Mouse (Mus musculus): ENCODE measurements at regions not wholly inside any gene's neighbourhood (a gene's known extent, or its start where the extent isn't known, plus 50 kb on each side); places are given as distances from the start of the nearest gene placed in this dataset.

DNA sequence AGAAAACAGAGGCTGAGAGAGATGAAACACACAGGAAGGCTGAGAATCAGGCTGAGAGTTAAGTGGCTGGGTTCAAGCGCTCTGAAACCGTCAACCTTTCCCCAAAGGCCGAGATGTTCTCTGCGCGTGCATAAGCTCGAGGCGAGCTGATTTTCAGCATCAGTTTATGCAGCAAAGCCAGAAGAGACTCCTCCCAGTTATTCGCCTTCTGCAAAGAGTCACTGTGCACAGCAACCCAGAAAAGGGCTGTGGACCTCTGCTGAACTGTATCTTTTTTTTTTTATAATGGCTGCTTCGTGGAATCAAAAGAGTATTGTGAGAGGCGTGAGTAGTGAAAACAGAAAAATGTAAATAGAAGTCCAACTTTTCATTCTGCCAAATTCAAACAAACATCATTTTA is 413.7 kb downstream of the Wdr11 start:
- Histone ChIP-seq H3K4me2 (ENCODE audit: low read depth) (no peak overlapping the region), H3K9me3 (ENCODE audit: control insufficient read depth, low read length) (no peaks in the 10 kb centered on the region), H3K9ac (ENCODE audit: low read length) (no peak overlapping the region), H3K4me1 (ENCODE audit: control insufficient read depth, insufficient read depth, low read length) (peaks cover 4% of the 10 kb centered on the region; the same call in 1 of the 2 replicates), H3K36me3 (ENCODE audit: control insufficient read depth, insufficient read depth, low read length) (no peaks in the 10 kb centered on the region), H3K4me3 (ENCODE audit: low read depth, low read length) (no peak overlapping the region), H3K27ac (ENCODE audit: low read depth, low read length) (no peak overlapping the region), H3K27me3 (ENCODE audit: control insufficient read depth, insufficient read depth, low read length) (no peaks in the 10 kb centered on the region)
- no peak for ATAC-seq (ENCODE audit: insufficient read depth, low FRiP score, low TSS enrichment)
- DNase-seq (ENCODE audit: low spot score) = no peak
- 62% methylated on average over 10 of the region's 10 CpGs for WGBS

DNA sequence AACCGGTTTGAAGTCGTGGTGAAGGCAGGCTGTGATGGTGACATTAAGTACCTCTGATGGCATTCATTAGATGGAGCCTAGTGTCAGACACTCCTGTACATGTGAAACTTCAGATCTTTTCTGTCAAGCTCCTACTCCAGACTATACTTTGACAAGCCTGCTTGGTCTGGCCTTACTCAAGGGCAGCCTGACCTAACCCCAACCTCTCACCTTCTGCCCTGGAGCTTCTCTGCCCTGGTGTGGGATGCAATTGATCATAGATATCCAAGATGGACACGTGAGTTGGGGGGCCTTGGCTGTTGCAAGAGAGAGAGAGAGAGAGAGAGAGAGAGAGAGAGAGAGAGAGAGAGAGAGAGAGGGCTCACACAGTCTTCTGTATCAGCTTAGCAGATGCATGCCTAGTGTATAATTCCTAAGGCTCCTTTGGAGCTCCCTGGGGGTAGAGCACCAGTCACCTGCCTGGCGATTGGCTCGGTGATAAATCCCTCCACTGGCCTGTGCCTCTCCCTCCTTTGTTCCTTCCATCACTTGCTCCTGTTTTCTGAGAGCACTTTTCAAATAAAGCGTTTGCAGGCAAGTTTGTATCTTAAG is 416.4 kb downstream of the Wdr11 start:
- Histone ChIP-seq H3K4me2 (ENCODE audit: low read depth) (no peak overlapping the region), H3K4me3 (ENCODE audit: low read depth, low read length) (no peak overlapping the region), H3K9ac (ENCODE audit: low read length) (no peak overlapping the region), H3K4me1 (ENCODE audit: control insufficient read depth, insufficient read depth, low read length) (peaks cover 4% of the 10 kb centered on the region; the same call in 1 of the 2 replicates), H3K27ac (ENCODE audit: low read depth, low read length) (no peak overlapping the region), H3K9me3 (ENCODE audit: control insufficient read depth, low read length) (no peaks in the 10 kb centered on the region), H3K27me3 (ENCODE audit: control insufficient read depth, insufficient read depth, low read length) (no peaks in the 10 kb centered on the region), H3K36me3 (ENCODE audit: control insufficient read depth, insufficient read depth, low read length) (no peaks in the 10 kb centered on the region)
- DNase-seq (ENCODE audit: low spot score) (no peak), ATAC-seq (ENCODE audit: insufficient read depth, low FRiP score, low TSS enrichment) (no peak)
- WGBS = 36% methylated on average over 6 of the region's 6 CpGs

DNA sequence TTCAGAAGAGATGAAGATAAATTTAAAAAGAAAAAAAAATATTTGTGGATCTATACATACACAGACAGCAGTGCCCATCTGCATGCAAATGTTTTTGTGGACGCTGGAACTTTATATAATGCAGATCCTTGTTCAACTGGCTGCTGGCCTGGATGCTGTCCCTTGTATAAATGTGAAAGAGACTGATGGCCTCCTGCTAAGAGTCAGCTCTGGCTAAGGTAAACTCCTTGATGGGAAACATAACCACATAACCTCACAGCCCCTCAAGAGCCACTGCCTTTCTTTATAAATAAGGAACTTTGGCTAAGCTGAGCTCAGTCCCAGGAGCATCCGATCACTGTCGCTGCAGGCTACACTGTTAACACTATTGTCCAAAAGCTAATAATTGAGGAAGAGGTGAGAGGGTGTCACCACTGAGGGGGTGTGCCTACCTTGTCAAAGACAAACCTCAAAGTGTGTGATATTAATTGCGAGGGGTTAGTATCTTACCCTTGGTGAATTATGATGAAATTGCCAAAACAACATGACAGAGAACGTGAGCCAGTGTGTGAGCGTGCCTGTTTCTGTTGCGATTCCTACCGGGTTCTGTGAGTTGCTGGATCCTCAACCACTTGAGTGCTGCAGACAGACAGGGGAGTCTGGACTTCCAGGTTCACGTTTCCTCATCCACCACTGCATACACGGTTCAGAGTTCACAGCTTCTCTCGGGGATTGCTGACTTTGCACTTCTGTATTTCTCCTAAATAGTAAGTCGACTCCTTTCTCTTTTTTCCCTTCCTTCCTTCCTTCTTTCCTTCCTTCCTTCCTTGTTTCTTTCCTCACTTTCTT is 417.1 kb downstream of the Wdr11 start:
- ATAC-seq (ENCODE audit: insufficient read depth, low FRiP score, low TSS enrichment) (no peak), DNase-seq (ENCODE audit: low spot score) (no peak)
- H3K4me2 ChIP-seq (ENCODE audit: low read depth) = no peak overlapping the region
- H3K36me3 ChIP-seq (ENCODE audit: control insufficient read depth, insufficient read depth, low read length) = no peaks in the 10 kb centered on the region
- H3K4me1 ChIP-seq (ENCODE audit: control insufficient read depth, insufficient read depth, low read length) = peaks cover 4% of the 10 kb centered on the region; the same call in 1 of the 2 replicates
- WGBS = 55% methylated on average over 12 of the region's 12 CpGs
- H3K9me3 ChIP-seq (ENCODE audit: control insufficient read depth, low read length) = no peaks in the 10 kb centered on the region
- H3K27ac ChIP-seq (ENCODE audit: low read depth, low read length) = no peak overlapping the region
- no peak overlapping the region for H3K9ac ChIP-seq (ENCODE audit: low read length)
- H3K4me3 ChIP-seq (ENCODE audit: low read depth, low read length) = no peak overlapping the region
- no peaks in the 10 kb centered on the region for H3K27me3 ChIP-seq (ENCODE audit: control insufficient read depth, insufficient read depth, low read length)

DNA sequence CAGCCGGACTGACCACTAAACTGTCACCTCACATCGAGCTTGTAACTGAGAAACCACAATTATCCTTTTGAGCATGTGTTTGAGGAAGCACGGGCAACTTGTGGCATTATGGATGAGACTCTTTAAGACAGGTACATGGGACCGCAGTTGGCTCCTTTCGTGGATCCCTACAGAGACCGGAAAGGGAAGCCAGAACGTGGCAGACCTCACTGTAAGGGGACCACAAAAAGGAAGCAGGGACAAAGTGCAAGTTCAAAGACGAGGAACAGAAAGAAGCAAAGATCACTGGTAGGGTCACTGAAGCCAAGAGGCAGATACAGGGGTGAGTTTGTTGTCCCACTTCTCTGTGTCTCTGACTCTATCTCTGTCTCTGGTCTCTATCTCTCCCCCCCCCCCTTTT is 420.4 kb downstream of the Wdr11 start:
- Histone ChIP-seq H3K27ac (ENCODE audit: low read depth, low read length) (no peak overlapping the region), H3K9me3 (ENCODE audit: control insufficient read depth, low read length) (no peaks in the 10 kb centered on the region), H3K4me3 (ENCODE audit: low read depth, low read length) (no peak overlapping the region), H3K27me3 (ENCODE audit: control insufficient read depth, insufficient read depth, low read length) (no peaks in the 10 kb centered on the region), H3K9ac (ENCODE audit: low read length) (no peak overlapping the region), H3K4me1 (ENCODE audit: control insufficient read depth, insufficient read depth, low read length) (no peaks in the 10 kb centered on the region), H3K4me2 (ENCODE audit: low read depth) (no peak overlapping the region), H3K36me3 (ENCODE audit: control insufficient read depth, insufficient read depth, low read length) (no peaks in the 10 kb centered on the region)
- WGBS = 79% methylated on average over 8 of the region's 8 CpGs
- ATAC-seq (ENCODE audit: insufficient read depth, low FRiP score, low TSS enrichment) (no peak), DNase-seq (ENCODE audit: low spot score) (no peak)

DNA sequence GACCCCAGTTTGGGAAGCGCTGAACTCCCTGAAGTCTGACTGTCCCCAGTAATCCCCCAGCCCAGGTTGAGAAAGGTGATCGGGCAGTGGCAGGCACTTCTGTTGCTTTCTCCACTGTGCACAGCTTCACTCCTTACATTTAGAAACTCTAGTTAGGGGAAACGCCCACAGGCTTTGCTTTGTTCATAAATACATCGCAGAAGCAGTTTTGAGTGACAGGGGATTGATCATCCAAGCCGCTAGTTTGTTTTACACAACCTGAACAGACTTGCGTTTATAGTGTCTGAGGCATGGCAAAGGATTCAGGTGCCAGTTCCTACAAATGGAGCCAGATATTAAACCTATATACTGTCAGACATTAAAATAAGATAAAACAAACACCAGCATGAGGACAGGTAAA is 421.4 kb downstream of the Wdr11 start:
- Histone ChIP-seq H3K4me3 (ENCODE audit: low read depth, low read length) (no peak overlapping the region), H3K9me3 (ENCODE audit: control insufficient read depth, low read length) (no peaks in the 10 kb centered on the region), H3K9ac (ENCODE audit: low read length) (no peak overlapping the region), H3K4me1 (ENCODE audit: control insufficient read depth, insufficient read depth, low read length) (no peaks in the 10 kb centered on the region), H3K36me3 (ENCODE audit: control insufficient read depth, insufficient read depth, low read length) (no peaks in the 10 kb centered on the region), H3K27me3 (ENCODE audit: control insufficient read depth, insufficient read depth, low read length) (no peaks in the 10 kb centered on the region), H3K4me2 (ENCODE audit: low read depth) (no peak overlapping the region), H3K27ac (ENCODE audit: low read depth, low read length) (no peak overlapping the region)
- DNase-seq (ENCODE audit: low spot score) = no peak
- ATAC-seq (ENCODE audit: insufficient read depth, low FRiP score, low TSS enrichment) = no peak
- WGBS = 91% methylated on average over 6 of the region's 6 CpGs

DNA sequence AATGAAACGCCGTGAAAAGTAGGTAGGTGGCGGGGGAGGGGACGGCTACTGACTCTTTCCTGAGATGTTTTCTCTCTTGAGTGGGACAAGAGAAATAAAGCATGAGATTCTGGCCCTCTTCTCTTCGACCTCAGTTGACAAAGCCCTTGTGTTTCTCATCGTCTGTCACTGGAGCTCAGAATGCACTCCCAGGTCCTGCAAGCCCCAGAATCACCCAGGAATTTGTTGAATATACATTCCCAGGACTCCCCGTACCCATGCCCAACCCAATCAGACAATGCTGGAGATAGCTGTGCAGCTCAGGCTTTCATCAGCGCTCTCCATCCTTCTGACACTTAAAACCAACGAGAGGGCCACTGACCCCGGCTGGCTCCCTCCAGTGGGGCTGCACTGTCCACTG is 422.9 kb downstream of the Wdr11 start:
- H3K36me3 ChIP-seq (ENCODE audit: control insufficient read depth, insufficient read depth, low read length) = no peaks in the 10 kb centered on the region
- 71% methylated on average over 10 of the region's 10 CpGs for WGBS
- H3K9ac ChIP-seq (ENCODE audit: low read length) = no peak overlapping the region
- H3K4me3 ChIP-seq (ENCODE audit: low read depth, low read length) = no peak overlapping the region
- no peaks in the 10 kb centered on the region for H3K9me3 ChIP-seq (ENCODE audit: control insufficient read depth, low read length)
- no peaks in the 10 kb centered on the region for H3K4me1 ChIP-seq (ENCODE audit: control insufficient read depth, insufficient read depth, low read length)
- ATAC-seq (ENCODE audit: insufficient read depth, low FRiP score, low TSS enrichment) (no peak), DNase-seq (ENCODE audit: low spot score) (no peak)
- H3K4me2 ChIP-seq (ENCODE audit: low read depth) = no peak overlapping the region
- no peaks in the 10 kb centered on the region for H3K27me3 ChIP-seq (ENCODE audit: control insufficient read depth, insufficient read depth, low read length)
- no peak overlapping the region for H3K27ac ChIP-seq (ENCODE audit: low read depth, low read length)

DNA sequence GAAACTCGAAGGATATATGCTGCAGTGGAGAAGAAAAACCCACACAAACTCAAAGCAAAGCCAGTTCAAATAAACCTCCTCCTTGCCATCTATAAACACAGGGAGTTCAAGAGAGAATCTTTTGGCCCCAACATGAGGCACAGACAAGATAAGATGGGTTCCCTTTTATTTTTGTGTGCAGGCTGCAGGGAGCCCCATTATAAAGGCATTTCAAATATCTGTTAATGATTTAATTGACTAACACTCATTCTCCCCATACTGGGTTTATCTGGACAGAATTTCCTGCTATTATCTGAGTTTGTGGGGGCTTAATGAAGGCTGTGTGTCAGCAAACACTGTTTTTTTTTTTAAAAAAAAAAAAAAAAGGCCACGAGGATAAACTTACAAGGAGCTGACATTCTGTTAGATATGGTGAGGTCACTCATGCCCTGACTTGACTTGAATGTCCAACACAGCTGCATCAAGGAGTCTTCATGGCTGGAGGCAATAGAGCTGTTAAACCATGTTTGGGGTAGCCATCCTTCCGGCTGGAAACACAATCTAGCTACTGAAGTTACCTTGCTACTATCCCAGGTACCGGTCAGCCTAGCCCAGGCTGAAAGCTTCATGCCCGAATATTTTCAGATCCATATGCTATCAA is 423.8 kb downstream of the Wdr11 start:
- H3K9ac ChIP-seq (ENCODE audit: low read length) = no peak overlapping the region
- ATAC-seq (ENCODE audit: insufficient read depth, low FRiP score, low TSS enrichment) = no peak
- WGBS = 75% methylated on average over 5 of the region's 5 CpGs

DNA sequence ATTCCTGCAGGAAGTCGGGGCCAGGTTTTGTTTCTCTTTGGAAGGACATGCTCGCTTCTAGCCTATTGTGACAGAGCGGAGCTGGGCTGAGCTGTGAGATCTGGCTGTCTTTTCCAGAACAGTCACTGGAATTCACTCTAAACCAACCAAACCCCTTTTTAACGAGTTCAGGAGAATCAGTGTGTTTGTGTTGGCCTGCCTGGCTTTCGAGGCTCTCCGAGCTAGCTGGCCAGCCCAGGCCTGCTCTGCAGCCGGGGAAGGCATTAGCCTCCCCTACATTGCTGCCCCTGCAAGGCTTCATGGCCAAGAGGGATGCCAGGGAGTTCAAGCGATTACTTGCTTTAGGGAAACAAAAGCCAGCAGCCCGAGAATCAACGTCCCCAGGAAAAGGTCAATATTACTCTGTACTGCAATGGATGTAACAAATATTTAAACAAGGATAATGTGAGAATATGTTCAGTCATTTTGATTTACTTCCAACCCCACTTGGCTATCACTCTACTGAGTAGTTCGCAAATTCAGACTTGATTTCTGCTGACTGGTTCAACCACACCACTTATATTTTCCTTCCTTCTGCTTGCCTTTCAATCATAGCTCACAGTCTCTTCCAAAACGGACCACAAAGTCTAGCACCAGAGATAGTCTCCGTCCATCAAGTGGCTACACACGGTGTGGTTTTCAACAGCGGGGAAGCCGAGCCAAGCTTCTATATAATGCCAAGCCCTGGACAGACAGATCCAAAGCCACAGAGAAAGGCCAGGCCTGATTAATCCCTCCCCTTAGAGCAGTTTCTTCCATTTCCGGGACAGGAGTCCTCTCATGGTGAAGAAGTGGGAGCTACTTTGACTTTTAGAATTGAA is 424.6 kb downstream of the Wdr11 start:
- 81% methylated on average over 17 of the region's 17 CpGs for WGBS
- no peak overlapping the region for H3K27ac ChIP-seq (ENCODE audit: low read depth, low read length)
- H3K36me3 ChIP-seq (ENCODE audit: control insufficient read depth, insufficient read depth, low read length) = no peaks in the 10 kb centered on the region
- no peak overlapping the region for H3K9ac ChIP-seq (ENCODE audit: low read length)
- no peak overlapping the region for H3K4me3 ChIP-seq (ENCODE audit: low read depth, low read length)
- no peak for DNase-seq (ENCODE audit: low spot score)
- no peaks in the 10 kb centered on the region for H3K9me3 ChIP-seq (ENCODE audit: control insufficient read depth, low read length)
- no peaks in the 10 kb centered on the region for H3K27me3 ChIP-seq (ENCODE audit: control insufficient read depth, insufficient read depth, low read length)
- H3K4me2 ChIP-seq (ENCODE audit: low read depth) = no peak overlapping the region
- no peak for ATAC-seq (ENCODE audit: insufficient read depth, low FRiP score, low TSS enrichment)
- no peaks in the 10 kb centered on the region for H3K4me1 ChIP-seq (ENCODE audit: control insufficient read depth, insufficient read depth, low read length)

More for the DNA sequence above, 423.8 kb downstream of the Wdr11 start:
- no peaks in the 10 kb centered on the region for H3K36me3 ChIP-seq (ENCODE audit: control insufficient read depth, insufficient read depth, low read length)
- no peak for DNase-seq (ENCODE audit: low spot score)
- H3K9me3 ChIP-seq (ENCODE audit: control insufficient read depth, low read length) = no peaks in the 10 kb centered on the region
- H3K27me3 ChIP-seq (ENCODE audit: control insufficient read depth, insufficient read depth, low read length) = no peaks in the 10 kb centered on the region
- no peak overlapping the region for H3K4me3 ChIP-seq (ENCODE audit: low read depth, low read length)
- no peaks in the 10 kb centered on the region for H3K4me1 ChIP-seq (ENCODE audit: control insufficient read depth, insufficient read depth, low read length)
- H3K27ac ChIP-seq (ENCODE audit: low read depth, low read length) = no peak overlapping the region
- no peak overlapping the region for H3K4me2 ChIP-seq (ENCODE audit: low read depth)
